Mouse (Mus musculus) macrophage (primary cell): ENCODE measurements around the gene Uhmk1. TPM values are rescaled to one million over a fixed set of nuclear protein-coding genes. Genes with fewer than 3 reads are reported as not detected.
A peak's percentile ranks its signal among the peaks of the same experiment; 100 is the strongest.
"Not testable (repeated sequence)": the region's sequence is repeated elsewhere in the genome, so short reads cannot be mapped to it uniquely, and the experiment has no call there.

Experiments
- H3K27ac ChIP-seq: fragments of 350-480 bp; formaldehyde crosslinking; 2 replicates; pipeline ENCODE4 v1.9.0; 2021
- H3K36me3 ChIP-seq: fragments of 350-480 bp; formaldehyde crosslinking; 2 replicates; pipeline ENCODE4 v1.9.0; 2021; ENCODE audit errors: inconsistent target
- H3K4me3 ChIP-seq: fragments of 350-480 bp; formaldehyde crosslinking; 2 replicates; pipeline ENCODE4 v1.9.0; 2021; ENCODE audit errors: inconsistent target
- H3K79me2 ChIP-seq: fragments of 350-480 bp; formaldehyde crosslinking; 2 replicates; pipeline ENCODE4 v1.9.0; 2021; ENCODE audit errors: inconsistent target
- WGBS: methylation state at CpG from one replicate; pipeline ENCODE4 v1.1.7; 2026; ENCODE audit warnings: inconsistent platforms; ENCODE audit not compliant: missing documents; 5-methylcytosine and 5-hydroxymethylcytosine counted together
- polyA plus RNA-seq: library from polyadenylated mRNA; stranded (reverse); fragments of 250-400 nt; gene quantifications from 3 replicates; pipeline ENCODE4 v1.2.4, GENCODE M21; 2018; ENCODE audit warnings: inconsistent platforms
- total RNA-seq, 78 experiments: library from RNA; depleted of rRNA; stranded (reverse); fragments of 250-400 nt; gene quantifications; 1 replicate in 9 of 78; 2 replicates in 24 of 78; 3 replicates in 43 of 78; 4 replicates in 2 of 78; pipeline ENCODE4 v1.2.4; 2018; ENCODE audit warnings: inconsistent platforms in 56 of 78

Uhmk1 gene
- total RNA-seq (2018; cell fraction: chromatin; rRNA removed): 10 to 100 TPM; 15.4 to 53.2 (median 35.1) TPM
- 100 to 1,000 TPM in 7 of 26 experiments, 10 to 100 TPM in 19; 64.5 to 119 (median 90.6) TPM for total RNA-seq (2018; cell fraction: cytosol; rRNA removed)
- 100 to 1,000 TPM in 2 of 26 experiments, 10 to 100 TPM in 24; 37.6 to 115 (median 60.7) TPM for total RNA-seq (2018; cell fraction: nucleus; rRNA removed)
- polyA plus RNA-seq: 39.0 to 70.1 TPM (median 52.2 TPM) in 3 replicates

GRCm38 (mm10) chr1:170214757-170215522, at the start of gene Uhmk1:
TSS of gene Uhmk1 (minus strand) at chr1:170215397.
- Histone ChIP-seq H3K79me2 (peaks cover 55% of the 10 kb centered on the region), H3K27ac (peak within 1 kb of the TSS; percentile 34; the same call in 1 of the 2 replicates), H3K4me3 (peak within 1 kb of the TSS; percentile 91), H3K36me3 (peaks cover 9% of the 10 kb centered on the region; the same call in 1 of the 2 replicates)
- under 1% methylated on average over 59 of the region's 70 CpGs for WGBS

- 22% methylated on average over 24 of the region's 32 CpGs for WGBS
- H3K27ac ChIP-seq: no peak overlapping the region
- peak overlapping the region; percentile 16; the same call in 1 of the 2 replicates for H3K4me3 ChIP-seq
- H3K36me3 ChIP-seq: no peaks in the 10 kb centered on the region
- no peaks in the 10 kb centered on the region for H3K79me2 ChIP-seq
These were observed 40.3 kb upstream of the Uhmk1 start for GRCm38 (mm10) chr1:170255560-170255910.

GRCm38 (mm10) chr1:170254893-170255559, 39.8 kb upstream of the Uhmk1 start:
- 31% methylated on average over 29 of the region's 30 CpGs for WGBS
- Histone ChIP-seq H3K4me3 (peak overlapping the region; percentile 62), H3K27ac (0 out of 2 replicates have a peak overlapping the region, but pooled peaks have one; percentile 13), H3K79me2 (no peaks in the 10 kb centered on the region), H3K36me3 (no peaks in the 10 kb centered on the region)

GRCm38 (mm10) chr1:170245016-170245415, 29.8 kb upstream of the Uhmk1 start:
- no peaks in the 10 kb centered on the region for H3K79me2 ChIP-seq
- no peak overlapping the region for H3K4me3 ChIP-seq
- H3K27ac ChIP-seq: no peak overlapping the region
- 94% methylated on average over 1 of the region's 3 CpGs for WGBS
- no peaks in the 10 kb centered on the region for H3K36me3 ChIP-seq

- H3K79me2 ChIP-seq, H3K4me3 ChIP-seq, H3K27ac ChIP-seq, H3K36me3 ChIP-seq: not testable (repeated sequence)
- WGBS: 69% methylated on average over 4 of the region's 6 CpGs
These were observed 17.5 kb upstream of the Uhmk1 start, which contains the start of gene Sh2d1b2 for GRCm38 (mm10) chr1:170232688-170233087. TSS of gene Sh2d1b2 (plus strand) at chr1:170232749.

- Histone ChIP-seq H3K36me3 (no peaks in the 10 kb centered on the region), H3K27ac (no peak overlapping the region), H3K4me3 (no peak overlapping the region), H3K79me2 (no peaks in the 10 kb centered on the region)
- WGBS: 79% methylated on average over 2 of the region's 2 CpGs
These were observed 8.1 kb upstream of the Uhmk1 start for GRCm38 (mm10) chr1:170223276-170223675.

- Histone ChIP-seq H3K4me3 (no peak overlapping the region), H3K36me3 (no peaks in the 10 kb centered on the region), H3K27ac (no peak overlapping the region), H3K79me2 (peaks cover 4% of the 10 kb centered on the region; the same call in 1 of the 2 replicates)
These were observed 5.2 kb upstream of the Uhmk1 start for GRCm38 (mm10) chr1:170220351-170220750.

GRCm38 (mm10) chr1:170218091-170218884, 3.1 kb upstream of the Uhmk1 start:
- Histone ChIP-seq H3K79me2 (peaks cover 21% of the 10 kb centered on the region), H3K4me3 (no peak overlapping the region), H3K36me3 (no peaks in the 10 kb centered on the region), H3K27ac (no peak overlapping the region)
- 84% methylated on average over 6 of the region's 6 CpGs for WGBS

GRCm38 (mm10) chr1:170215590-170215989, 393 bp upstream of the Uhmk1 start:
- peaks cover 4% of the 10 kb centered on the region; the same call in 1 of the 2 replicates for H3K36me3 ChIP-seq
- 81% methylated on average over 3 of the region's 3 CpGs for WGBS
- H3K4me3 ChIP-seq: peak overlapping the region; percentile 28
- peaks cover 48% of the 10 kb centered on the region for H3K79me2 ChIP-seq
- no peak overlapping the region for H3K27ac ChIP-seq

- peak overlapping the region; percentile 34; the same call in 1 of the 2 replicates for H3K27ac ChIP-seq
- peaks cover 61% of the 10 kb centered on the region for H3K79me2 ChIP-seq
- peak overlapping the region; percentile 91 for H3K4me3 ChIP-seq
- H3K36me3 ChIP-seq: peaks cover 12% of the 10 kb centered on the region; the same call in 1 of the 2 replicates
- 19% methylated on average over 7 of the region's 7 CpGs for WGBS
These were observed 827 bp downstream of the Uhmk1 start for GRCm38 (mm10) chr1:170214383-170214756.

GRCm38 (mm10) chr1:170213181-170213879, 1.9 kb downstream of the Uhmk1 start:
- H3K4me3 ChIP-seq: no peak overlapping the region
- peaks cover 71% of the 10 kb centered on the region for H3K79me2 ChIP-seq
- 83% methylated on average over 10 of the region's 10 CpGs for WGBS
- H3K36me3 ChIP-seq: peaks cover 22% of the 10 kb centered on the region
- no peak overlapping the region for H3K27ac ChIP-seq

GRCm38 (mm10) chr1:170206395-170206794, 8.8 kb downstream of the Uhmk1 start:
- H3K79me2 ChIP-seq: peaks cover 36% of the 10 kb centered on the region
- H3K4me3 ChIP-seq: no peak overlapping the region
- no peak overlapping the region for H3K27ac ChIP-seq
- WGBS: 100% methylated on average over 6 of the region's 6 CpGs
- peaks cover 70% of the 10 kb centered on the region for H3K36me3 ChIP-seq

GRCm38 (mm10) chr1:170200379-170200778, 14.8 kb downstream of the Uhmk1 start:
- H3K27ac ChIP-seq: no peak overlapping the region
- WGBS: 92% methylated on average over 3 of the region's 3 CpGs
- H3K79me2 ChIP-seq: no peaks in the 10 kb centered on the region
- no peak overlapping the region for H3K4me3 ChIP-seq
- H3K36me3 ChIP-seq: peaks cover 75% of the 10 kb centered on the region

- no peak overlapping the region for H3K27ac ChIP-seq
- no peak overlapping the region for H3K4me3 ChIP-seq
- H3K79me2 ChIP-seq: no peaks in the 10 kb centered on the region
- H3K36me3 ChIP-seq: peaks cover 83% of the 10 kb centered on the region
- WGBS: 96% methylated on average over 8 of the region's 8 CpGs
These were observed 19.0 kb downstream of the Uhmk1 start for GRCm38 (mm10) chr1:170196211-170196610.
